Mouse (Mus musculus): ENCODE results near the gene Lmo1. TPM values are rescaled to one million over a fixed set of nuclear protein-coding genes. Genes with fewer than 3 reads are reported as not detected.

Gene Lmo1
- 23.7 TPM for polyA plus RNA-seq (2015; fragmentation: Illumina TruSeq; extraction: RNeasy Lipid Tissue Mini Kit (QIAGEN cat#74804); ENCODE audit: low read depth, low replicate concordance)

DNA sequence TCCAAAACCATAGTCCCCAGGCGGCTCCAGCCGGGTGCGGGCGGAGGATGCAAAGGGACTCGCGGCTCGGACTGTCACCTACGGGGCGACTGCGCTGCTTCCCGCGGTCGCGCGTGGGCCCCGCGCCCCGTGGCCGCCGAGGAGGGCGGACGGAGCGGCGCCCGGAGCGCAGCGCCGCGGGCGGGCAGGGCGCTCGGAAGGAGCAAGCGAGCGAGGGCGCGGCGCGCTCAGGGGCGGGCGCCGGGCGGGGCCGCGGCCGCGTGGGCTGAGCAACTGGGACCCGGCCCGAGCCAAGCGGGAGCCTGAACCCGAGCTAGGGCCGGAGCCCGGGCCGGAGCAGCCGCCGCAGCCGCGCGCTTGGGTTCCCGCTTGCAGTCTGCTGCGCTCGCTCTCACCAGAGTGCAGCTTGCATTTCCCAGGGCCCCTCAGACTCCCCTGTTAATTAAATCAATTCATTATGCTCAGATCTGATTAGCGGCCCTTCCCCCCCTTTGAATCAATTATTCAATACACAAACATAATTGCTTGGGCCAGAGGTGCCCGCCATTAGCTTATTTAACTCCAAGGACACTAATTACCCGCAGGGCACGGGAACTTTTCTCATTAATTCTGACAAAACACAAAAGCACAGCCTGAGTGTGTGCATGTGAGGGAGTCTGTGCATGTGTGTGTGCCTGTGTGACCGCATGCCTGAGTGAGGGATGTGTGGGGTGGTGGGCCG is at the start of gene Lmo1:
Lmo1 (minus strand) TSS at position 259 of the 721 bp plus-strand sequence.

Other genes with a start within 250 kb of the Lmo1 start
- not detected for gene Nlrp10, start 245.0 kb downstream of the Lmo1 start, polyA plus RNA-seq (2015; fragmentation: Illumina TruSeq; extraction: RNeasy Lipid Tissue Mini Kit (QIAGEN cat#74804); ENCODE audit: low read depth, low replicate concordance)
- gene Eif3f, start 240.8 kb downstream of the Lmo1 start, polyA plus RNA-seq (2015; fragmentation: Illumina TruSeq; extraction: RNeasy Lipid Tissue Mini Kit (QIAGEN cat#74804); ENCODE audit: low read depth, low replicate concordance): 91.1 TPM
- gene Tub, start 224.9 kb downstream of the Lmo1 start, polyA plus RNA-seq (2015; fragmentation: Illumina TruSeq; extraction: RNeasy Lipid Tissue Mini Kit (QIAGEN cat#74804); ENCODE audit: low read depth, low replicate concordance): 101 TPM
- gene Ric3, start 91.9 kb downstream of the Lmo1 start, polyA plus RNA-seq (2015; fragmentation: Illumina TruSeq; extraction: RNeasy Lipid Tissue Mini Kit (QIAGEN cat#74804); ENCODE audit: low read depth, low replicate concordance): 57.3 TPM